Mouse (Mus musculus): Measurements from ENCODE around the gene Skap1. TPM values are rescaled to one million over a fixed set of nuclear protein-coding genes. Genes with fewer than 3 reads are reported as not detected.
A peak's percentile ranks its signal among the peaks of the same experiment; 100 is the strongest.

The Skap1 gene
- polyA plus RNA-seq, 1 experiment from 2014 or later = 1.1 TPM

DNA sequence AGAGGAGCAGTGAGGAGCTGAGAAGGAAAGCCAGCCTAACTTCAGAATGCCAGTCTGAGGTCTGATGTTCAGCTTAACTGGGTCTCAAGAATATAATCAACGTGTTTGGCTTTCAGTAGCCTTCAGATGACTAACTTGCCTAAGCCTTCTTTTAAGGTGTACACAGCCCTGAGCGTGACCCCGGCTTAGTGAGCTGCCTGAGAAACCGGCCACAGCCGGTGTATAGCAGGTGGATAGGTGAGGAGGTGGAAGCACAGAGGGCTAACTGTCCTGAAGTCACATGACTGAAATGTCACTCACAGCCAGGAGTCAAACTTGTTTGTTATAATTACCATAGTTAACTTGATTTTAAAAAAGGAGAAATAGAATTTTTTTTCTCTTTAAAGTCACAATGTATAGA is 175.4 kb downstream of the Skap1 start:
- Histone ChIP-seq H3K36me3 (no peaks in the 10 kb centered on the region), H3K4me3 (replicated peaks) (no peak overlapping the region), H3K27me3 (replicated peaks) (no peaks in the 10 kb centered on the region), H3K9me3 (no peaks in the 10 kb centered on the region), H3K4me2 (no peak overlapping the region), H3K4me1 (no peaks in the 10 kb centered on the region), H3K27ac (no peak overlapping the region), H3K9ac (no peak overlapping the region)
- no peak for ATAC-seq (ENCODE audit: insufficient read depth, low FRiP score, low read depth)
- WGBS = 38% methylated on average over 5 of the region's 5 CpGs

- Histone ChIP-seq H3K9me3 (no peaks in the 10 kb centered on the region), H3K27me3 (replicated peaks) (no peaks in the 10 kb centered on the region), H3K9ac (no peak overlapping the region), H3K4me2 (no peak overlapping the region), H3K36me3 (no peaks in the 10 kb centered on the region), H3K4me3 (replicated peaks) (no peak overlapping the region), H3K4me1 (0 out of 2 replicates have a peak, but pooled peaks cover 10% of the 10 kb centered on the region), H3K27ac (0 out of 2 replicates have a peak overlapping the region, but pooled peaks have one; percentile 5)
- no peak for ATAC-seq (ENCODE audit: insufficient read depth, low FRiP score, low read depth)
- 52% methylated on average over 17 of the region's 17 CpGs for WGBS
Measured at GRCm38 (mm10) chr11:96642173-96643140, 178.1 kb downstream of the Skap1 start.

DNA sequence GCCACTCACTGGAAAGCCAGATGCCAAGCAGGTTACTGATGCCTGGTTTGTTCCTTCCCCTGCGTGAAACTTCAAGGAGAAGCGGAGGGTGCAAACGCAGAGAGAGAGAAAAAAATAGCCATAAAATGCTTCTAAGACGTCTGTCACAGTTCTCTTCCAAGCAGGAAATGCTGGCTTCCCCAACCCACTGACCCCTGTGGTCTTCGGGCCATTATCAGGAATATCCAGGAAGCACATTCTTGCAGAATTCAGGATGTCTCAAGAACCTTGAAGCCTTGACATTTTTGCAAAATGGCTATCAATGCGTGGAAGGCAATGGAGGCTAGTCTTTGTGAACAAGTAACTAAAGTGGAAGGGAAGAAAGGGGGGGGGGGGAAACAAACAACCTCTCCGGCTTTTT is 180.6 kb downstream of the Skap1 start:
- H3K9me3 ChIP-seq = no peaks in the 10 kb centered on the region
- ATAC-seq (ENCODE audit: insufficient read depth, low FRiP score, low read depth) = no peak
- WGBS = 65% methylated on average over 7 of the region's 7 CpGs
- no peaks in the 10 kb centered on the region for H3K27me3 ChIP-seq (replicated peaks)
- no peak overlapping the region for H3K9ac ChIP-seq
- H3K4me1 ChIP-seq = 0 out of 2 replicates have a peak, but pooled peaks cover 10% of the 10 kb centered on the region
- H3K36me3 ChIP-seq = no peaks in the 10 kb centered on the region
- peak overlapping the region; percentile 21; the same call in 1 of the 2 replicates for H3K27ac ChIP-seq
- no peak overlapping the region for H3K4me2 ChIP-seq
- H3K4me3 ChIP-seq (replicated peaks) = no peak overlapping the region

GRCm38 (mm10) chr11:96645538-96646037 is 181.2 kb downstream of the Skap1 start:
- WGBS = 49% methylated on average over 10 of the region's 10 CpGs
- 0 out of 2 replicates have a peak, but pooled peaks cover 10% of the 10 kb centered on the region for H3K4me1 ChIP-seq
- no peaks in the 10 kb centered on the region for H3K27me3 ChIP-seq (replicated peaks)
- H3K36me3 ChIP-seq = no peaks in the 10 kb centered on the region
- ATAC-seq (ENCODE audit: insufficient read depth, low FRiP score, low read depth) = peak; percentile 18; the same call in 1 of the 2 replicates
- no peaks in the 10 kb centered on the region for H3K9me3 ChIP-seq
- H3K9ac ChIP-seq = no peak overlapping the region
- no peak overlapping the region for H3K4me2 ChIP-seq
- peak overlapping the region; percentile 21; the same call in 1 of the 2 replicates for H3K27ac ChIP-seq
- no peak overlapping the region for H3K4me3 ChIP-seq (replicated peaks)

DNA sequence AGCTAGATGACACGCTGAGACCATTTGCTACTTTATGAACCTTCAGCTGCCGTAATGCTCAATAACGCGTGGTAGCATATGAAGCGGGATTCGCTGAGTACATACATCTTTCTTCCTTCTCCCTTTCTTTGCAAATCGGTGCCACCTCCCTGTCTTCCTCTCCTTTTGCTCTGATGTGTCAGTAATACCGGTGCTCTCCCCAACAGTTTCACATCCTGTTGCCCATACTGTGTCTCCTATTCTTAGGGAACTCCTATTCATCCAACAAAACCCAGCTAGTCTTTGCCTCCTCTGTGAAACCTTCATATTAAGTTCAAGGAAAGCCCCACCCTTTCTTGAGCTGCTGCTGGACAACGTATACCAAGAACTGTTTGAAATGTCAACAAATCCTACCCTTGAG is 187.5 kb downstream of the Skap1 start:
- ATAC-seq (ENCODE audit: insufficient read depth, low FRiP score, low read depth) = no peak
- 82% methylated on average over 9 of the region's 9 CpGs for WGBS

GRCm38 (mm10) chr11:96653867-96654266 is 189.5 kb downstream of the Skap1 start:
- Histone ChIP-seq H3K27ac (no peak overlapping the region), H3K27me3 (replicated peaks) (no peaks in the 10 kb centered on the region), H3K36me3 (no peaks in the 10 kb centered on the region), H3K9ac (no peak overlapping the region), H3K4me1 (no peaks in the 10 kb centered on the region), H3K4me3 (replicated peaks) (no peak overlapping the region), H3K4me2 (no peak overlapping the region), H3K9me3 (no peaks in the 10 kb centered on the region)
- ATAC-seq (ENCODE audit: insufficient read depth, low FRiP score, low read depth) = no peak
- 83% methylated on average over 8 of the region's 8 CpGs for WGBS

More for the DNA sequence above, 187.5 kb downstream of the Skap1 start:
- H3K36me3 ChIP-seq = no peaks in the 10 kb centered on the region
- no peaks in the 10 kb centered on the region for H3K4me1 ChIP-seq
- no peak overlapping the region for H3K4me3 ChIP-seq (replicated peaks)
- H3K9me3 ChIP-seq = no peaks in the 10 kb centered on the region
- no peaks in the 10 kb centered on the region for H3K27me3 ChIP-seq (replicated peaks)
- H3K4me2 ChIP-seq = no peak overlapping the region
- no peak overlapping the region for H3K9ac ChIP-seq
- H3K27ac ChIP-seq = no peak overlapping the region

DNA sequence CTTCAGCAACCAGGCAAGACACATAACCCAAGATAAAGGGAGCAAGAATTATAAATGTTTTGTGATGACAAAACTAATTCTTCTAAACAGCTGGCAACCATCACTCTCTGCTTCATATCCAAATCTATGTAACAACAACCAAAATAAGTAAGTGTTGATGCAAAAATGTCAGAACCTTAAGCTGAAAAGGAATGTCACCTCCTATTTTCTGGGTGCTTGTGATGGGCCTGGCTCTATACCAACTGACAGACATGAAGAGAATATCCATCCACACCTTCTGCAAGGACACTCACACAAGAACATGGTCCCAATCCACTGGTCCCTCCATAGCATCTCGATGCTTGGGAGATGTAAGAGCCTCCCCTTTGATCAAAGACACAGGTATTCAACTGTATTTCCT is 194.0 kb downstream of the Skap1 start:
- no peak overlapping the region for H3K27ac ChIP-seq
- no peak overlapping the region for H3K4me2 ChIP-seq
- H3K4me3 ChIP-seq (replicated peaks) = no peak overlapping the region
- WGBS = 81% methylated on average over 1 of the region's 1 CpGs
- no peak for ATAC-seq (ENCODE audit: insufficient read depth, low FRiP score, low read depth)
- H3K36me3 ChIP-seq = no peaks in the 10 kb centered on the region
- no peaks in the 10 kb centered on the region for H3K4me1 ChIP-seq
- H3K9ac ChIP-seq = no peak overlapping the region
- H3K9me3 ChIP-seq = no peaks in the 10 kb centered on the region
- no peaks in the 10 kb centered on the region for H3K27me3 ChIP-seq (replicated peaks)

GRCm38 (mm10) chr11:96666924-96667323 is 202.5 kb downstream of the Skap1 start:
- H3K9me3 ChIP-seq = no peaks in the 10 kb centered on the region
- ATAC-seq (ENCODE audit: insufficient read depth, low FRiP score, low read depth) = no peak
- no peak overlapping the region for H3K27ac ChIP-seq
- no peaks in the 10 kb centered on the region for H3K4me1 ChIP-seq
- WGBS = 71% methylated on average over 3 of the region's 3 CpGs
- H3K4me2 ChIP-seq = no peak overlapping the region
- H3K36me3 ChIP-seq = no peaks in the 10 kb centered on the region
- no peaks in the 10 kb centered on the region for H3K27me3 ChIP-seq (replicated peaks)
- H3K9ac ChIP-seq = no peak overlapping the region
- H3K4me3 ChIP-seq (replicated peaks) = no peak overlapping the region

DNA sequence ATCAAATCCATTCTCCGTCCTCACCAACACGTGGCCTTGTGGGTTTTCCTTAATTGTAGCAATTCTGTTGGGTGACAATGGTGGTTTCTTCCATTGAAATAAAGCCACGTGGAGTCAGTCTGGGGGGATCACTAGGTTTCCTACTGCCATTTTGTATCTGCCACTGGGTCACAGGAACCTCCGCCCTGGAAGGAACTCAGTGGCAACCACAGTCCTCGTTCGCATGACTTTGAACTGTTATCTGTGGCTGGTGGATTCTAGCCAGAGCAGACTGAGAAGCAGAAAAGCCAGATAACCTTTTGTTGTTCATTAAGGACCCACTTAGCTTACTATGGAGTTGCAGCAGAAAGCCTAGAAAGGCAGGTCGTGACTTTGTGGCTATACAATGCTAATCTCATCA is 204.0 kb downstream of the Skap1 start:
- Histone ChIP-seq H3K27ac (no peak overlapping the region), H3K9me3 (no peaks in the 10 kb centered on the region), H3K4me2 (no peak overlapping the region), H3K4me3 (replicated peaks) (no peak overlapping the region), H3K9ac (no peak overlapping the region), H3K27me3 (replicated peaks) (no peaks in the 10 kb centered on the region), H3K4me1 (no peaks in the 10 kb centered on the region), H3K36me3 (no peaks in the 10 kb centered on the region)
- 69% methylated on average over 7 of the region's 7 CpGs for WGBS
- ATAC-seq (ENCODE audit: insufficient read depth, low FRiP score, low read depth) = no peak

GRCm38 (mm10) chr11:96673792-96674191 is 209.4 kb downstream of the Skap1 start:
- no peak overlapping the region for H3K9ac ChIP-seq
- 9% methylated on average over 6 of the region's 6 CpGs for WGBS
- H3K4me2 ChIP-seq = peak overlapping the region; percentile 47
- H3K4me1 ChIP-seq = peaks cover 9% of the 10 kb centered on the region; the same call in 1 of the 2 replicates
- no peak overlapping the region for H3K27ac ChIP-seq
- H3K9me3 ChIP-seq = no peaks in the 10 kb centered on the region
- no peaks in the 10 kb centered on the region for H3K36me3 ChIP-seq
- peak; percentile 76 for ATAC-seq (ENCODE audit: insufficient read depth, low FRiP score, low read depth)
- 0 out of 2 replicates have a peak overlapping the region, but pooled peaks have one; percentile 6 for H3K4me3 ChIP-seq (replicated peaks)
- H3K27me3 ChIP-seq (replicated peaks) = no peaks in the 10 kb centered on the region

DNA sequence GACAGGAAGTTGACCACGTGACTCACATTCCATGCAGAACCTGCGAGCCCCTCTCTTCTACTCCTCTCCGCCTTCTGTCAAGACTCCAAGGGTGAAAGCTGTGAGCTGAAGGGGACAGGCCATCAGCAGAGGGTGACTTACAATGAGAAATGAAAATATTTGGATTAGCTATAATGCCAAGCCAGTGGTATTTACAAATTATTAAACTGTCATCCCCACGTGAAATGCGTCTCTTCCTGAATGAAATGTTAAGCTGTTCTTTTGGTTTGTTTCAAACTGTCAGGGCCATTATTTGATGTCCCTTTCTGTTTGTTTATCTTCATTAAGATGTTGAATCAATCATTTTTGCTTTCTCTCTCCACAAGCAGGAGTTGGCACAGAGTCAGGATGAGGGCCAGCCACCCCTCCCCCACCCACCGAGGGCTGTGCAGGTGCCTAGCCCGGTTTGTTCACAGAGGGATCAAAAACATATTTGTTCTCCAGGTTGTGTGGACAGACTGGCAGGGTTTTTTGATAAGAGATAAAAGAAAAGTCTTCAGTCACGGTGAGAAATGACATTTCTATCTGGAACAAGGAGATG is 210.5 kb downstream of the Skap1 start:
- no peaks in the 10 kb centered on the region for H3K9me3 ChIP-seq
- H3K36me3 ChIP-seq = no peaks in the 10 kb centered on the region
- H3K4me1 ChIP-seq = peaks cover 9% of the 10 kb centered on the region; the same call in 1 of the 2 replicates
- H3K27ac ChIP-seq = no peak overlapping the region
- H3K4me2 ChIP-seq = peak overlapping the region; percentile 17; the same call in 1 of the 2 replicates
- no peak overlapping the region for H3K9ac ChIP-seq
- no peak; the same call in 1 of the 2 replicates for ATAC-seq (ENCODE audit: insufficient read depth, low FRiP score, low read depth)
- no peak overlapping the region for H3K4me3 ChIP-seq (replicated peaks)
- no peaks in the 10 kb centered on the region for H3K27me3 ChIP-seq (replicated peaks)
- 8% methylated on average over 8 of the region's 8 CpGs for WGBS

DNA sequence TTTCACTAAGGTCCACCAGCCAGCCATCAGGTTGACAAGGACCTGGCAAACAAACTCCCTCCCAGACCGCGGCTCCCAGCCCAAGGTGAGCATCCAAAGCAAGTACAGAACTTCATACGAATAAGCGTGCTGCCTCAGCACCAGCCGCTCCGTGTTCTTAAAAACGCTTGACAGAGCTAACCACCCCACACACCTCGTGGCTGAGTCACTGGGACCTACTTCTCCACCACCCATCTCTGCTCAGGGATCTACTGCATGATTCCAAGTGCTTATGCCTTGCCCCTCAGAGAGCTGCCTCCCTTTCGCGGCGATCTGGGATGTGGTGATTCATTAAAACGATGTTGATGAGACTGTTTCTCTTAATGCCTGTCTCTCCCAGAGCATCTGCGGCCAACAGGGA is 213.6 kb downstream of the Skap1 start:
- Histone ChIP-seq H3K4me1 (peaks cover 9% of the 10 kb centered on the region; the same call in 1 of the 2 replicates), H3K4me2 (no peak overlapping the region), H3K27ac (no peak overlapping the region), H3K9ac (no peak overlapping the region), H3K27me3 (replicated peaks) (no peaks in the 10 kb centered on the region), H3K36me3 (no peaks in the 10 kb centered on the region), H3K4me3 (replicated peaks) (no peak overlapping the region), H3K9me3 (no peaks in the 10 kb centered on the region)
- no peak for ATAC-seq (ENCODE audit: insufficient read depth, low FRiP score, low read depth)
- WGBS = 85% methylated on average over 13 of the region's 13 CpGs

All from stomach, embryonic 15.5 days (tissue).